Mouse (Mus musculus) liver, adult 2 months (tissue): ENCODE measurements around the gene Rac3.

ENCODE experiments used
- CTCF ChIP-seq: fragments of 200-500 bp; IDR thresholded peaks from 2 replicates; pipeline ENCODE4 v1.5.1; 2011; ENCODE audit warnings: low read depth, low read length, control low read depth
- POLR2A ChIP-seq: fragments of 200-500 bp; IDR thresholded peaks from 2 replicates; pipeline ENCODE4 v1.6.1; 2011; ENCODE audit warnings: low read length, control low read depth; ENCODE audit not compliant: insufficient read depth; ENCODE audit errors: extremely low read depth

DNA sequence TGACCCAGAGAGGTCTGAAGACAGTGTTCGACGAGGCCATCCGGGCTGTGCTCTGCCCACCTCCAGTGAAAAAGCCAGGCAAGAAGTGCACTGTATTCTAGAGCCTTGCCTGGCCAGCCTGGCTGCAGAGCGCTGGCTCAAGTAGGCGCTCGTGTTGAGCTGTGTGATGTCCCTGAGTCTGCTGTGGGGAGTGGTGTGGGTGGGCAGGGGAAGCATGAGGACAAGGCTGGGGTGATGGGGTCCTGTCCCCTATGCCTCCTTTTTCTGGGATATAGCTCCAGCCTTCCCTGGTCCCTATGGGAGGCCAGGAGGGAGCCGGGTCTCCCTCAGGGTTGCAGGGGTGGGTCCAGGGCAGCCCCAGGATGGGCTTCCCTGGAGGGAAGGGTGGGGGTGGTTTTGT is 2.2 kb downstream of the Rac3 start:
- TF ChIP-seq POLR2A = 0 out of 2 replicates have a peak, but pooled peaks have one; percentile 17
- no peak for TF ChIP-seq CTCF
